Mouse (Mus musculus): ENCODE measurements at regions not wholly inside any gene's neighbourhood (a gene's known extent, or its start where the extent isn't known, plus 50 kb on each side); places are given as distances from the start of the nearest gene placed in this dataset.

GRCm38 (mm10) chrX:132362832-132363231 lies 1326.0 kb downstream of the Pcdh19 start:
- WGBS: 43% methylated on average over 3 of the region's 3 CpGs
- H3K9ac ChIP-seq (replicated peaks; ENCODE audit: low read length): no peak overlapping the region
- H3K4me2 ChIP-seq (ENCODE audit: low read depth, low read length): no peak overlapping the region
- H3K9me3 ChIP-seq (replicated peaks; ENCODE audit: control insufficient read depth, low read length): no peaks in the 10 kb centered on the region
- no peaks in the 10 kb centered on the region for H3K27me3 ChIP-seq (ENCODE audit: control insufficient read depth, insufficient read depth, low read length)
- no peak for ATAC-seq (replicated peaks; ENCODE audit: insufficient number of reproducible peaks, low FRiP score, low TSS enrichment, low read depth)
- H3K4me1 ChIP-seq (ENCODE audit: control insufficient read depth, insufficient read depth, low read length): no peaks in the 10 kb centered on the region
- H3K36me3 ChIP-seq (replicated peaks; ENCODE audit: control insufficient read depth, insufficient read depth, low read depth, low read length): no peaks in the 10 kb centered on the region
- H3K27ac ChIP-seq (replicated peaks; ENCODE audit: low read depth, low read length): no peak overlapping the region
- no peak overlapping the region for H3K4me3 ChIP-seq (ENCODE audit: low read depth, low read length)
- DNase-seq (ENCODE audit: low spot score): peak; percentile 3

DNA sequence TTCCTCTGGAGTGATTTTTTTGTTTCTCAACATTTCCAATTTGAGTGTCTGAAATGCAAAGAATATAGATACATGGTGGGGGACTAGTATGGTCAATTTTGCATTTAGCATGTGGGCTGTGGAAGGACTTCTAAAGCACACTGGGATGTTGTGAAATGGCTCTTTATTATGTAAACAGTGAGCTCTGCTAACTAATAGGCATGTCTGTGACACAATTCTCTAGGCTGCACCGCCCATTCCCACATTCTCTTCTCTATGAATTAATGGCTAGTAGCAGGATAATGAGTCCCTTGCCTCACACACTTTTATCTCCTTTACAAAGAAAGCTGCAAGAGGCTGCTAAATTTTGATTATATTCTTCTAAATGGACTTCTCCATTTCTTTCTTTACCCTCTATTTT lies 1339.0 kb downstream of the Pcdh19 start:
- no peak for ATAC-seq (replicated peaks; ENCODE audit: insufficient number of reproducible peaks, low FRiP score, low TSS enrichment, low read depth)
- WGBS: 65% methylated on average over 1 of the region's 1 CpGs
- H3K9me3 ChIP-seq (replicated peaks; ENCODE audit: control insufficient read depth, low read length): no peaks in the 10 kb centered on the region
- no peak overlapping the region for H3K4me2 ChIP-seq (ENCODE audit: low read depth, low read length)
- no peaks in the 10 kb centered on the region for H3K27me3 ChIP-seq (ENCODE audit: control insufficient read depth, insufficient read depth, low read length)
- no peaks in the 10 kb centered on the region for H3K36me3 ChIP-seq (replicated peaks; ENCODE audit: control insufficient read depth, insufficient read depth, low read depth, low read length)
- DNase-seq (ENCODE audit: low spot score): no peak
- H3K9ac ChIP-seq (replicated peaks; ENCODE audit: low read length): no peak overlapping the region
- no peaks in the 10 kb centered on the region for H3K4me1 ChIP-seq (ENCODE audit: control insufficient read depth, insufficient read depth, low read length)
- H3K4me3 ChIP-seq (ENCODE audit: low read depth, low read length): no peak overlapping the region
- no peak overlapping the region for H3K27ac ChIP-seq (replicated peaks; ENCODE audit: low read depth, low read length)

Measured in embryonic facial prominence, embryonic 11.5 days (tissue).